Mouse (Mus musculus) small intestine, adult 2 months (tissue): ENCODE results near the gene Gm21828. TPM values are rescaled to one million over a fixed set of nuclear protein-coding genes. Genes with fewer than 3 reads are reported as not detected.
"Not testable (repeated sequence)": the region's sequence is repeated elsewhere in the genome, so short reads cannot be mapped to it uniquely, and the experiment has no call there.

Source experiments
- H3K27ac ChIP-seq: fragments of 200-500 bp; 2 replicates; pipeline ENCODE4 v1.5.1; 2012; ENCODE audit warnings: low read depth, low read length, control low read depth, inconsistent platforms; ENCODE audit not compliant: insufficient read depth
- H3K27me3 ChIP-seq: fragments of 200-500 bp; 2 replicates; pipeline ENCODE4 v1.6.1; 2012; ENCODE audit warnings: mild to moderate bottlenecking, moderate library complexity, low read length, inconsistent platforms; ENCODE audit not compliant: control insufficient read depth, insufficient read depth
- H3K36me3 ChIP-seq: fragments of 200-500 bp; 2 replicates; pipeline ENCODE4 v1.6.1; 2012; ENCODE audit warnings: mild to moderate bottlenecking, low read length, control low read depth, inconsistent platforms; ENCODE audit not compliant: control insufficient read depth, insufficient read depth
- H3K4me1 ChIP-seq: fragments of 200-500 bp; 2 replicates; pipeline ENCODE4 v1.6.1; 2012; ENCODE audit warnings: low read length, inconsistent platforms, mixed read lengths; ENCODE audit not compliant: control insufficient read depth, insufficient read depth, insufficient read length
- H3K4me3 ChIP-seq: fragments of 200-500 bp; 2 replicates; pipeline ENCODE4 v1.5.1; 2012; ENCODE audit warnings: low read depth, mild to moderate bottlenecking, control low read depth, inconsistent platforms, low read length, moderate library complexity
- WGBS: fragments of 180-500 bp; shearing (Covaris S2); methylation state at CpG from one replicate; pipeline ENCODE4 v1.1.7; 2018; 5-methylcytosine and 5-hydroxymethylcytosine counted together
- polyA plus RNA-seq: library from polyadenylated mRNA; depleted of rRNA; stranded (reverse); fragments of >200 nt; gene quantifications from 2 replicates; pipeline ENCODE4 v1.2.3, GENCODE M21; 2012; rRNA removed

Gene Gm21828
- not detected in 2 replicates for polyA plus RNA-seq

DNA sequence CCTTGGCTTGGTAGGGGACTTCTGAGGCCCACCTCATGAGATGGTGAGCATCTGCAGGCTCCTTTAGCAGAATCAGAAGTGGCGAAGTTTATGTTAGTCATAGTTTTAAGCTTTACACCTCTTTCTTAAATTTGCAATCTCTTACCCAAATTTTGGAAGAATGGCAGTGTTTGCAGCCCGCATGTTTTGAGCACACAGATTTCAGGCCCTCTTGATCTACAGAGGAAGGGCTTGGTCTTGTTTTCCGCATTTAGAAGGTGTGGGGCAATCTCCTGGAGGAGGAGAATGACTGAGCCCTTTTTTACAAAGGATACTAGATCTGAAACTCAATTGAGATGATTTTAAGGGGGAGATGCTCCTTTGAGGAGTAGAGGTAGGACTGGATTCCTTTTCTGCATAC lies at the start of gene Gm21828:
TSS of gene Gm21828 (minus strand) at position 101 of the 400 bp plus-strand sequence.
- not testable (repeated sequence) for H3K4me3 ChIP-seq, H3K36me3 ChIP-seq, H3K4me1 ChIP-seq, H3K27me3 ChIP-seq, H3K27ac ChIP-seq
- no CpG with 5 or more reads among the region's 3 CpGs for WGBS

- not testable (repeated sequence) for H3K27ac ChIP-seq, H3K4me1 ChIP-seq, H3K4me3 ChIP-seq, H3K36me3 ChIP-seq, H3K27me3 ChIP-seq
Observed at GRCm38 (mm10) chrY:13252091-13252490, 28.4 kb upstream of the Gm21828 start, which contains the start of the genes Gm21440 and Gm21454. Gm21440 (plus strand) TSS chrY:13252391. Gm21454 (plus strand) TSS chrY:13252442.

Other genes with a start within 250 kb of the Gm21828 start
- gene Gm20807, start 181.0 kb downstream of the Gm21828 start, polyA plus RNA-seq, result not detected in 2 replicates
- gene Gm21891, start 90.4 kb downstream of the Gm21828 start, polyA plus RNA-seq, result not detected in 2 replicates
- gene Gm21425, start 62.0 kb downstream of the Gm21828 start, polyA plus RNA-seq, result not detected in 2 replicates
- gene Gm21440, start 28.5 kb upstream of the Gm21828 start, polyA plus RNA-seq, result not detected in 2 replicates
- not detected in 2 replicates for gene Gm21454, start 28.5 kb upstream of the Gm21828 start, polyA plus RNA-seq
- not detected in 2 replicates for gene Gm21725, start 125.1 kb upstream of the Gm21828 start, polyA plus RNA-seq
- not detected in 2 replicates for gene Gm21866, start 241.7 kb upstream of the Gm21828 start, polyA plus RNA-seq